Mouse (Mus musculus): ENCODE measurements at regions not wholly inside any gene's neighbourhood (a gene's known extent, or its start where the extent isn't known, plus 50 kb on each side); places are given as distances from the start of the nearest gene placed in this dataset.
A peak's percentile ranks its signal among the peaks of the same experiment; 100 is the strongest.

- ATAC-seq (ENCODE audit: insufficient read depth, low read depth) (no peak), DNase-seq (ENCODE audit: low spot score) (no peak)
- Histone ChIP-seq H3K36me3 (replicated peaks; ENCODE audit: control insufficient read depth, insufficient read depth, low read length) (no peaks in the 10 kb centered on the region), H3K4me3 (ENCODE audit: low read depth, low read length) (no peak overlapping the region), H3K9me3 (replicated peaks; ENCODE audit: control insufficient read depth, low read length) (no peaks in the 10 kb centered on the region), H3K27ac (ENCODE audit: low read depth) (no peak overlapping the region), H3K27me3 (ENCODE audit: control insufficient read depth, insufficient read depth, low read length) (no peaks in the 10 kb centered on the region), H3K9ac (replicated peaks; ENCODE audit: low read depth, low read length) (no peak overlapping the region), H3K4me2 (ENCODE audit: low read depth, low read length) (no peak overlapping the region), H3K4me1 (ENCODE audit: control insufficient read depth, insufficient read depth) (0 out of 2 replicates have a peak, but pooled peaks cover 5% of the 10 kb centered on the region)
- TF ChIP-seq CTCF (IDR thresholded peaks at IDR 0.05; ENCODE audit: low read depth) (peak; percentile 44), EP300 (IDR thresholded peaks at IDR 0.05; ENCODE audit: low read depth) (no peak)
- WGBS: 75% methylated on average over 8 of the region's 8 CpGs
Measured at GRCm38 (mm10) chr10:91734691-91735090, 553.6 kb upstream of the Tmpo start.

GRCm38 (mm10) chr10:91732007-91732589 is 551.0 kb upstream of the Tmpo start:
- Histone ChIP-seq H3K4me3 (ENCODE audit: low read depth, low read length) (no peak overlapping the region), H3K4me1 (ENCODE audit: control insufficient read depth, insufficient read depth) (no peaks in the 10 kb centered on the region), H3K27ac (ENCODE audit: low read depth) (no peak overlapping the region), H3K27me3 (ENCODE audit: control insufficient read depth, insufficient read depth, low read length) (no peaks in the 10 kb centered on the region), H3K4me2 (ENCODE audit: low read depth, low read length) (no peak overlapping the region), H3K9me3 (replicated peaks; ENCODE audit: control insufficient read depth, low read length) (no peaks in the 10 kb centered on the region), H3K36me3 (replicated peaks; ENCODE audit: control insufficient read depth, insufficient read depth, low read length) (no peaks in the 10 kb centered on the region), H3K9ac (replicated peaks; ENCODE audit: low read depth, low read length) (no peak overlapping the region)
- TF ChIP-seq EP300 (IDR thresholded peaks at IDR 0.05; ENCODE audit: low read depth) (no peak), CTCF (IDR thresholded peaks at IDR 0.05; ENCODE audit: low read depth) (no peak)
- 67% methylated on average over 9 of the region's 9 CpGs for WGBS
- no peak for DNase-seq (ENCODE audit: low spot score)
- no peak for ATAC-seq (ENCODE audit: insufficient read depth, low read depth)

GRCm38 (mm10) chr10:91730062-91730461 is 548.9 kb upstream of the Tmpo start:
- no peak for TF ChIP-seq EP300 (IDR thresholded peaks at IDR 0.05; ENCODE audit: low read depth)
- no peak for TF ChIP-seq CTCF (IDR thresholded peaks at IDR 0.05; ENCODE audit: low read depth)
- WGBS: 86% methylated on average over 6 of the region's 6 CpGs

GRCm38 (mm10) chr10:91719561-91720371 is 538.7 kb upstream of the Tmpo start:
- ATAC-seq (ENCODE audit: insufficient read depth, low read depth): no peak
- TF ChIP-seq EP300 (IDR thresholded peaks at IDR 0.05; ENCODE audit: low read depth) (no peak), CTCF (IDR thresholded peaks at IDR 0.05; ENCODE audit: low read depth) (no peak)
- Histone ChIP-seq H3K4me3 (ENCODE audit: low read depth, low read length) (no peak overlapping the region), H3K9me3 (replicated peaks; ENCODE audit: control insufficient read depth, low read length) (no peaks in the 10 kb centered on the region), H3K4me1 (ENCODE audit: control insufficient read depth, insufficient read depth) (peaks cover 8% of the 10 kb centered on the region; the same call in 1 of the 2 replicates), H3K9ac (replicated peaks; ENCODE audit: low read depth, low read length) (no peak overlapping the region), H3K36me3 (replicated peaks; ENCODE audit: control insufficient read depth, insufficient read depth, low read length) (no peaks in the 10 kb centered on the region), H3K27ac (ENCODE audit: low read depth) (no peak overlapping the region), H3K27me3 (ENCODE audit: control insufficient read depth, insufficient read depth, low read length) (no peaks in the 10 kb centered on the region), H3K4me2 (ENCODE audit: low read depth, low read length) (no peak overlapping the region)
- 83% methylated on average over 9 of the region's 9 CpGs for WGBS
- DNase-seq (ENCODE audit: low spot score): no peak

More at GRCm38 (mm10) chr10:91730062-91730461, 548.9 kb upstream of the Tmpo start:
- H3K4me1 ChIP-seq (ENCODE audit: control insufficient read depth, insufficient read depth): no peaks in the 10 kb centered on the region
- H3K27ac ChIP-seq (ENCODE audit: low read depth): no peak overlapping the region
- H3K9ac ChIP-seq (replicated peaks; ENCODE audit: low read depth, low read length): no peak overlapping the region
- no peak overlapping the region for H3K4me3 ChIP-seq (ENCODE audit: low read depth, low read length)
- DNase-seq (ENCODE audit: low spot score) (no peak), ATAC-seq (ENCODE audit: insufficient read depth, low read depth) (no peak)
- no peaks in the 10 kb centered on the region for H3K9me3 ChIP-seq (replicated peaks; ENCODE audit: control insufficient read depth, low read length)
- H3K4me2 ChIP-seq (ENCODE audit: low read depth, low read length): no peak overlapping the region
- no peaks in the 10 kb centered on the region for H3K36me3 ChIP-seq (replicated peaks; ENCODE audit: control insufficient read depth, insufficient read depth, low read length)
- no peaks in the 10 kb centered on the region for H3K27me3 ChIP-seq (ENCODE audit: control insufficient read depth, insufficient read depth, low read length)

GRCm38 (mm10) chr10:91716604-91717003 is 535.5 kb upstream of the Tmpo start:
- no peaks in the 10 kb centered on the region for H3K36me3 ChIP-seq (replicated peaks; ENCODE audit: control insufficient read depth, insufficient read depth, low read length)
- no peaks in the 10 kb centered on the region for H3K27me3 ChIP-seq (ENCODE audit: control insufficient read depth, insufficient read depth, low read length)
- DNase-seq (ENCODE audit: low spot score) (no peak), ATAC-seq (ENCODE audit: insufficient read depth, low read depth) (no peak)
- TF ChIP-seq EP300 (IDR thresholded peaks at IDR 0.05; ENCODE audit: low read depth): no peak
- no peak for TF ChIP-seq CTCF (IDR thresholded peaks at IDR 0.05; ENCODE audit: low read depth)
- H3K4me2 ChIP-seq (ENCODE audit: low read depth, low read length): no peak overlapping the region
- H3K4me1 ChIP-seq (ENCODE audit: control insufficient read depth, insufficient read depth): no peaks in the 10 kb centered on the region
- H3K9ac ChIP-seq (replicated peaks; ENCODE audit: low read depth, low read length): no peak overlapping the region
- no peak overlapping the region for H3K27ac ChIP-seq (ENCODE audit: low read depth)
- 82% methylated on average over 7 of the region's 7 CpGs for WGBS
- no peaks in the 10 kb centered on the region for H3K9me3 ChIP-seq (replicated peaks; ENCODE audit: control insufficient read depth, low read length)
- H3K4me3 ChIP-seq (ENCODE audit: low read depth, low read length): no peak overlapping the region
